Mouse (Mus musculus) cerebellum, postnatal 25 days (tissue): ENCODE measurements around the gene Cpxcr1.

ENCODE experiments used
- DNase-seq, 2 experiments: peaks; one replicate each; pipeline ENCODE4 v3.0.0; 2021; ENCODE audit warnings: mixed read lengths in 2 of 2

The Cpxcr1 gene

GRCm38 (mm10) chrX:116448644-116449043 lies at the start of gene Cpxcr1:
Gene Cpxcr1, plus strand, starts transcription at chrX:116448944.
- no peak for DNase-seq
